Mouse (Mus musculus) kidney, embryonic 16.5 days (tissue): ENCODE measurements around the gene Hnrnpdl. TPM values are rescaled to one million over a fixed set of nuclear protein-coding genes. Genes with fewer than 3 reads are reported as not detected.

ENCODE experiments used
- ATAC-seq: fragments of 200-750 bp; cut with Nextera tagmentation; 2 replicates; pipeline ENCODE4 v1.8.0; 2017; ENCODE audit warnings: moderate TSS enrichment; ENCODE audit not compliant: low FRiP score, low TSS enrichment
- H3K27ac ChIP-seq: fragments of 300-500 bp; sonication (generic); 2 replicates; pipeline ENCODE4 v1.5.1; 2014; ENCODE audit warnings: low read length
- H3K27me3 ChIP-seq: fragments of 300-500 bp; sonication (generic); 2 replicates; pipeline ENCODE4 v1.6.1; 2014; ENCODE audit warnings: low read length, control low read depth, mixed read lengths; ENCODE audit not compliant: insufficient read depth
- H3K36me3 ChIP-seq: fragments of 300-500 bp; sonication (generic); 2 replicates; pipeline ENCODE4 v1.6.1; 2014; ENCODE audit warnings: low read length, control low read depth, mixed read lengths; ENCODE audit not compliant: insufficient read depth
- H3K4me1 ChIP-seq: fragments of 300-500 bp; sonication (generic); 2 replicates; pipeline ENCODE4 v1.6.1; 2014; ENCODE audit warnings: low read length, control low read depth, mixed read lengths; ENCODE audit not compliant: insufficient read depth
- H3K4me2 ChIP-seq: fragments of 300-500 bp; sonication (generic); replicated peaks from 2 replicates; pipeline ENCODE4 v1.6.1; 2014; ENCODE audit warnings: low read depth, low read length
- H3K4me3 ChIP-seq: fragments of 300-500 bp; sonication (generic); 2 replicates; pipeline ENCODE4 v1.5.1; 2014; ENCODE audit warnings: mild to moderate bottlenecking, low read length
- H3K9ac ChIP-seq: fragments of 300-500 bp; sonication (generic); replicated peaks from 2 replicates; pipeline ENCODE4 v1.6.1; 2014; ENCODE audit warnings: low read length
- H3K9me3 ChIP-seq: fragments of 300-500 bp; sonication (generic); 2 replicates; pipeline ENCODE4 v1.6.1; 2016; ENCODE audit warnings: low read length, control low read depth
- WGBS: fragments of 180-500 bp; shearing (Covaris S2); extraction: QIAGEN DNeasy Blood & Tissue Kit; methylation state at CpG from one replicate; pipeline ENCODE4 v1.1.7; 2014; 5-methylcytosine and 5-hydroxymethylcytosine counted together
- polyA plus RNA-seq: library from polyadenylated mRNA; unstranded; fragments of >200 nt; fragmentation: Nextera tagmentation; extraction: Ambion mirVana; gene quantifications from 2 replicates; pipeline ENCODE4 v1.2.1, GENCODE M21; 2015

The Hnrnpdl gene
- polyA plus RNA-seq, 1 experiment from 2014 or later: 153 TPM

- H3K27me3 ChIP-seq: no peaks in the 10 kb centered on the region
Observed at GRCm38 (mm10) chr5:100070255-100070654, 30.8 kb upstream of the Hnrnpdl start.

GRCm38 (mm10) chr5:100069526-100069925 lies 30.1 kb upstream of the Hnrnpdl start:
- Histone ChIP-seq H3K27ac (no peak overlapping the region), H3K4me3 (no peak overlapping the region), H3K9ac (no peak overlapping the region), H3K27me3 (no peaks in the 10 kb centered on the region), H3K4me1 (no peaks in the 10 kb centered on the region), H3K36me3 (peaks cover 28% of the 10 kb centered on the region), H3K4me2 (no peak overlapping the region), H3K9me3 (no peaks in the 10 kb centered on the region)
- WGBS: 95% methylated on average over 2 of the region's 2 CpGs
- ATAC-seq: no peak

More at GRCm38 (mm10) chr5:100070255-100070654, 30.8 kb upstream of the Hnrnpdl start:
- no peak overlapping the region for H3K27ac ChIP-seq
- no peaks in the 10 kb centered on the region for H3K4me1 ChIP-seq
- peak; percentile 64; the same call in 1 of the 2 replicates for ATAC-seq
- no peaks in the 10 kb centered on the region for H3K9me3 ChIP-seq
- no peak overlapping the region for H3K9ac ChIP-seq
- no peak overlapping the region for H3K4me3 ChIP-seq
- H3K36me3 ChIP-seq: peaks cover 28% of the 10 kb centered on the region
- WGBS: 29% methylated on average over 3 of the region's 3 CpGs
- H3K4me2 ChIP-seq: no peak overlapping the region

- Histone ChIP-seq H3K27ac (no peak overlapping the region), H3K9me3 (no peaks in the 10 kb centered on the region), H3K27me3 (no peaks in the 10 kb centered on the region), H3K36me3 (peaks cover 34% of the 10 kb centered on the region), H3K4me1 (no peaks in the 10 kb centered on the region), H3K9ac (no peak overlapping the region), H3K4me2 (no peak overlapping the region), H3K4me3 (no peak overlapping the region)
- WGBS: 89% methylated on average over 16 of the region's 16 CpGs
- ATAC-seq: no peak
Observed at GRCm38 (mm10) chr5:100067579-100067978, 28.1 kb upstream of the Hnrnpdl start.

GRCm38 (mm10) chr5:100060876-100061275 lies 21.4 kb upstream of the Hnrnpdl start:
- no peak overlapping the region for H3K4me2 ChIP-seq
- no peaks in the 10 kb centered on the region for H3K9me3 ChIP-seq
- H3K4me1 ChIP-seq: 0 out of 2 replicates have a peak, but pooled peaks cover 2% of the 10 kb centered on the region
- H3K36me3 ChIP-seq: peaks cover 41% of the 10 kb centered on the region
- H3K4me3 ChIP-seq: no peak overlapping the region
- no peak overlapping the region for H3K9ac ChIP-seq
- H3K27me3 ChIP-seq: no peaks in the 10 kb centered on the region
- WGBS: 93% methylated on average over 14 of the region's 14 CpGs
- no peak overlapping the region for H3K27ac ChIP-seq
- ATAC-seq: no peak

DNA sequence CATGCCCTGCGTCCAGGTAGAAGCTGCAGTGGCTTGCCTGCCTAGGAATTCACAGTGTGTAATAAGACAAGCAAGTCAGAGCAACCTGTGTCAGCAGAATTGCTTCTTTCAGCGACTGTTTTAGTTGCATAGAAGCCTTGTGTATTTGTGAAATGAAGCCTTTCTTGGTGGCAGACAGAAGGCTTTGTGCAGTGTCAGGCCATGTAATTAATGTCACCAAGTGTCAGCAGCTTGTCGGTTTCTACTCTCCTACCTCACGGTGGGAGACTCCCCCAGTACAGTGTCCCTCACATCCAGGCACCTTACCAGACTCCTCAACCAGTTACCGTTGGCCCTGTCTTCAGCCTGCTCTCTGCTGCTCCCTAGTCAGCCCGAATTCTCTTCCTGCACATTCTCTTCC lies 19.9 kb upstream of the Hnrnpdl start:
- Histone ChIP-seq H3K36me3 (peaks cover 40% of the 10 kb centered on the region), H3K4me3 (no peak overlapping the region), H3K27ac (no peak overlapping the region), H3K27me3 (no peaks in the 10 kb centered on the region), H3K9me3 (no peaks in the 10 kb centered on the region), H3K4me1 (0 out of 2 replicates have a peak, but pooled peaks cover 7% of the 10 kb centered on the region), H3K9ac (no peak overlapping the region), H3K4me2 (no peak overlapping the region)
- no peak for ATAC-seq
- WGBS: 43% methylated on average over 6 of the region's 6 CpGs

DNA sequence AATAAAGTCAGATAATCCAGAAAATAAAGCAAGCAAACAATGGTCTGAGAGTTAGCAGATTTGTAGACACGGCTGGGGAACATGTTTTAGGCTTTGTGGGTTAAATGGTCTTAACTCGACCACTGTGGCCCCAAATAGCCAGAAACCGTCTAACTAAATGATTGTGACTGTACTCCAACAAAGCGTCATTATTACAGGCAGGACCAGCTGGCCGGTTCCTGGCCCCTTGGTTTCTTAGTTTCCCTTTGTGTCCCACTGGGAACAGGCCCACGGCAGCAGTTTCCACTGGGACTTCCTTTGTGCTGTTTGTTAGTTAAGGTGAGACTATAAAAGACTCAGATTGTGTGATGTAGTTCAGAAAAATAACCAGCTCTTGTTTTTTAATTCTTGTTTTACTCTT lies 19.3 kb upstream of the Hnrnpdl start:
- Histone ChIP-seq H3K9me3 (no peaks in the 10 kb centered on the region), H3K36me3 (peaks cover 34% of the 10 kb centered on the region)
- 65% methylated on average over 6 of the region's 6 CpGs for WGBS

DNA sequence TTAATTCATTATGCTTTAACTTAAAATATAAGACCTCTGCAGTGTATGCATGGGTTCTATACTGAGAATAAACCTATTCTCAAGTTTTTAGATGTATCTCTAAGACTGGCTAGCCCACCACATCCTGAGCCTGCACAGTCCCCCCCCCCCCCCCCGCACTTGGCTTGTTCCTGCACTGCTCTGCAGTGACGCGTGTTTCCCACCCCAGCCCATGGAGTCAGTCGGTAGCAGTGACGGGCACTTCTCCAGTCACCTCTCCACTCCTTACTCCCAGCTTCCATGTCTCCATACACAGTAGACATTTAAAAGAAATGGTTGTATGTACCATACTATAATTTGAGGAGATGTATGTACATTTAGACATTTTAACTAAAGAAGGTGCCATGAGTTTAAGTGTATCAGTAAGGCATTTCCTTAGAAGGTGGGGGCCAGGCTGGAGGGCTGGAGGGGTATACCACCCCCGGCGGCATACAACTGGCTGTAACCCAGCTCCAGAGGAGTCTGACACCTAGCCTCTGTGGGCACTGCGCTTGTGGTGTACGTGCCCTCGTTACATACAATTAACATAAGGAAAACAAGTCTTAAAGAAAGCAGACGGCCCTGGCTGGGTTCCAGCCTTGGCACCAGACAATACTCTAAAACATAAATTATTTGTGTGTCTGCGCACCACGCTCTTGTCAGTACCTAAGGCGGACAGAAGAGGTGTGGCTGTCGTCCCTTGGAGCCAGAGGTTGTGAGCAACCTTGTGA lies 18.2 kb upstream of the Hnrnpdl start:
- Histone ChIP-seq H3K4me3 (no peak overlapping the region), H3K4me1 (0 out of 2 replicates have a peak, but pooled peaks cover 7% of the 10 kb centered on the region), H3K4me2 (no peak overlapping the region), H3K27ac (no peak overlapping the region), H3K36me3 (peaks cover 26% of the 10 kb centered on the region), H3K9ac (no peak overlapping the region), H3K27me3 (no peaks in the 10 kb centered on the region), H3K9me3 (no peaks in the 10 kb centered on the region)
- ATAC-seq: no peak
- 78% methylated on average over 14 of the region's 15 CpGs for WGBS

More for the DNA sequence above, 19.3 kb upstream of the Hnrnpdl start:
- Histone ChIP-seq H3K27ac (no peak overlapping the region), H3K4me1 (0 out of 2 replicates have a peak, but pooled peaks cover 7% of the 10 kb centered on the region), H3K4me3 (no peak overlapping the region), H3K4me2 (no peak overlapping the region), H3K9ac (no peak overlapping the region), H3K27me3 (no peaks in the 10 kb centered on the region)
- ATAC-seq: no peak

GRCm38 (mm10) chr5:100055866-100056369 lies 16.5 kb upstream of the Hnrnpdl start:
- no peaks in the 10 kb centered on the region for H3K9me3 ChIP-seq
- no peaks in the 10 kb centered on the region for H3K27me3 ChIP-seq
- no peak overlapping the region for H3K4me2 ChIP-seq
- 57% methylated on average over 5 of the region's 5 CpGs for WGBS
- no peak for ATAC-seq
- no peak overlapping the region for H3K9ac ChIP-seq
- H3K27ac ChIP-seq: no peak overlapping the region
- H3K4me3 ChIP-seq: no peak overlapping the region
- peaks cover 17% of the 10 kb centered on the region for H3K36me3 ChIP-seq
- 0 out of 2 replicates have a peak, but pooled peaks cover 7% of the 10 kb centered on the region for H3K4me1 ChIP-seq

DNA sequence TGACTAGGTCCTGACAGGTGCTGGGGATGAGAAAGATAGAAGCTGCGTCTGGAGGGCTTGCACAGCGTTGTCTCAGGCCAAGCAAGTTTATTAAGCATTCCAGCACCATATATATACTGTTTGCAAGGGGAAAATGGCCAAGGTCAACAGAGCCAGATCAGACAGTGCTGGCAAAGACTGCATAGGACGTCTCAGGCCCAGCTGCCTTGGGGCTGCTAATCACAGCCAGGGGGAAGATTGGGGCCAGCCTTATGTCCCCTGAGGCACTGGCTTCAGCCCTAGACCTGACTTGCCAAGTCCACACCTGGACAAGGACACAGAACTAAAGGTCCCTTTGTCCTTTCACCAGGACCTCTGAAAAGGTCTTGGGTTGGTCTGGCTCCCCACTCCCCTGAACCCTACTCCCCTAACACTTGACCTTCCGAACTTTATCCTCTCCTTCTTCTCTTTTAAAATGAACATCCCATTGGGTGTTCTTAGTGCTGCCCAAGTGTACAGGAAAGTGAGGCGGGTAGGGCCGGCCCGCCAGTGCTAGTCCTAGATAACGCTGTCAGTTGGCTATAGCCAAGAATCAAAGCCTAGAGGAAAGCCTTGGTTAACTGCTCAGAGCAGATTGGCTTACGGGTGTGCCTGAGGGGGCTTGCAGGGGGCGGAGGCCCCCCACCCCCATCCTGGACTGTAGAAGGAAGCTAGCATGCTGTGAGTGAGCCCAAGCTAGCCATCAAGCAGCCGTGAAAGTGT lies 15.5 kb upstream of the Hnrnpdl start:
- Histone ChIP-seq H3K27me3 (no peaks in the 10 kb centered on the region), H3K4me3 (no peak overlapping the region), H3K27ac (no peak overlapping the region), H3K9ac (no peak overlapping the region), H3K4me2 (no peak overlapping the region), H3K36me3 (peaks cover 8% of the 10 kb centered on the region; the same call in 1 of the 2 replicates), H3K4me1 (0 out of 2 replicates have a peak, but pooled peaks cover 7% of the 10 kb centered on the region), H3K9me3 (no peaks in the 10 kb centered on the region)
- WGBS: 81% methylated on average over 11 of the region's 11 CpGs
- no peak for ATAC-seq
